Mouse (Mus musculus): ENCODE measurements around the gene Rab26.

Gene Rab26

GRCm38 (mm10) chr17:24546234-24546633, 12.2 kb upstream of the Rab26 start:
- DNase-seq (ENCODE audit: low spot score): no peak

GRCm38 (mm10) chr17:24545247-24545646, 11.2 kb upstream of the Rab26 start:
- DNase-seq (ENCODE audit: low spot score): no peak

- no peak for DNase-seq (ENCODE audit: low spot score)
These were observed 10.6 kb upstream of the Rab26 start for GRCm38 (mm10) chr17:24544613-24545012.

GRCm38 (mm10) chr17:24540375-24540774, 6.4 kb upstream of the Rab26 start:
- peak; percentile 84 for DNase-seq (ENCODE audit: low spot score)

GRCm38 (mm10) chr17:24538950-24539349, 4.9 kb upstream of the Rab26 start:
- peak; percentile 56 for DNase-seq (ENCODE audit: low spot score)

GRCm38 (mm10) chr17:24537536-24537935, 3.5 kb upstream of the Rab26 start:
- no peak for DNase-seq (ENCODE audit: low spot score)

- no peak for DNase-seq (ENCODE audit: low spot score)
These were observed 1.3 kb upstream of the Rab26 start for GRCm38 (mm10) chr17:24535300-24535699.

- peak; percentile 95 for DNase-seq (ENCODE audit: low spot score)
These were observed 664 bp downstream of the Rab26 start for GRCm38 (mm10) chr17:24533099-24533992.

GRCm38 (mm10) chr17:24532045-24532444, 2.0 kb downstream of the Rab26 start:
- no peak for DNase-seq (ENCODE audit: low spot score)

GRCm38 (mm10) chr17:24531064-24531463, 2.9 kb downstream of the Rab26 start:
- no peak for DNase-seq (ENCODE audit: low spot score)

- peak; percentile 53 for DNase-seq (ENCODE audit: low spot score)
These were observed 3.5 kb downstream of the Rab26 start for GRCm38 (mm10) chr17:24530361-24531050.

- no peak for DNase-seq (ENCODE audit: low spot score)
These were observed 4.1 kb downstream of the Rab26 start for GRCm38 (mm10) chr17:24529883-24530282.

- DNase-seq (ENCODE audit: low spot score): peak; percentile 89
These were observed 5.0 kb downstream of the Rab26 start for GRCm38 (mm10) chr17:24529007-24529451.

- DNase-seq (ENCODE audit: low spot score): peak; percentile 12
These were observed 5.5 kb downstream of the Rab26 start for GRCm38 (mm10) chr17:24528560-24528918.

GRCm38 (mm10) chr17:24527723-24528559, 6.1 kb downstream of the Rab26 start, which contains the start of gene Traf7:
Gene Traf7 (minus strand): TSS chr17:24527938.
- peak; percentile 99 for DNase-seq (ENCODE audit: low spot score)

- peak; percentile 12 for DNase-seq (ENCODE audit: low spot score)
These were observed 6.7 kb downstream of the Rab26 start for GRCm38 (mm10) chr17:24527315-24527714.

GRCm38 (mm10) chr17:24524734-24525133, 9.3 kb downstream of the Rab26 start:
- DNase-seq (ENCODE audit: low spot score): no peak

GRCm38 (mm10) chr17:24520450-24520849, 13.6 kb downstream of the Rab26 start:
- no peak for DNase-seq (ENCODE audit: low spot score)

- no peak for DNase-seq (ENCODE audit: low spot score)
These were observed 19.4 kb downstream of the Rab26 start for GRCm38 (mm10) chr17:24514270-24515257.

GRCm38 (mm10) chr17:24513609-24514008, 20.4 kb downstream of the Rab26 start:
- DNase-seq (ENCODE audit: low spot score): peak; percentile 53
